Mouse (Mus musculus): Measurements from ENCODE around the gene Rfx6. TPM values are rescaled to one million over a fixed set of nuclear protein-coding genes. Genes with fewer than 3 reads are reported as not detected.

Gene Rfx6
- polyA plus RNA-seq (2015; fragmentation: Nextera tagmentation; extraction: Ambion mirVana) = 0.10 and 0.36 TPM in 2 replicates

GRCm38 (mm10) chr10:51677548-51678250 is at the start of gene Rfx6:
Gene Rfx6, plus strand, starts transcription at chr10:51677756.
- Histone ChIP-seq H3K4me1 (replicated peaks) (peaks cover 15% of the 10 kb centered on the region), H3K4me2 (peak within 1 kb of the TSS; percentile 96), H3K4me3 (peak within 1 kb of the TSS; percentile 47), H3K36me3 (no peaks in the 10 kb centered on the region), H3K9me3 (no peaks in the 10 kb centered on the region), H3K27me3 (peaks cover 35% of the 10 kb centered on the region), H3K9ac (peak within 1 kb of the TSS; percentile 64), H3K27ac (replicated peaks) (no peak within 1 kb of the TSS)
- WGBS = under 1% methylated on average over 38 of the region's 38 CpGs
- peak; percentile 83 for ATAC-seq (ENCODE audit: low read depth)

DNA sequence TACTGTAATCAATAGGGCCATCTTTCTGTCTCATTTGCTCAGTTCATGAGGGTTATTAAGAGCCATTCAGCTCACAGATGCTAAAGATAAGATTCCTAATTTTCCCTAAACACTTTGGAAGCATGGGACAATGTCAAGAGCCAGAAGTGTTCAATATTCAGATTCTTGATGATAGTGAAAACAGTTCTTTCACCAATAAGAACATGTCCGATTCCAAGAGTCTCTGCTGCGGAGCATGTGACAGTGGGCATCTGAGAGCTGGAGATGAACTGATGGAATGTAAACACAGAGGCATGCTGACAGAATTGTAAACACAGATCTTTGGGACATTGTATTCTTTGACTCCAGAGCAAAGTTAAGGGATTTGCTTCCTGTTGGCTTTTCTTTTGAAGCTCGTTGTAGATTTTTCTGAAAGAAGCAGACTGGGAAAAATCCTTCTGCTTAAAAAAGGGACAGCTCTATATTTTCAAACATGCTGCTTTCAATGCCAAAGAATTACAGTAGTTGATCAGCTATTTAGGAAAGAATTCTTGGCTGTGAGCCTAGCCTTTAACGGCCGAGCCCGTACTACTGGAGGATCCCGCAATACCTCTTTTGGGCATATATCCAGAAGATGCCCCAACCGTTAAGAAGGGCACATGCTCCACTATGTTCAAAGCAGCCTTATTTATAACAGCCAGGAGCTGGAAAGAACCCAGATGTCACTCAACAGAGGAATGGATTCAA is 46.0 kb upstream of the Rfx6 start, which contains the start of gene Gprc6a:
Gprc6a (minus strand) TSS at position 51 of the 726 bp plus-strand sequence.
- no peak for ATAC-seq (ENCODE audit: low read depth)
- Histone ChIP-seq H3K4me2 (no peak within 1 kb of the TSS), H3K36me3 (no peaks in the 10 kb centered on the region), H3K27ac (replicated peaks) (no peak within 1 kb of the TSS), H3K9ac (no peak within 1 kb of the TSS), H3K9me3 (no peaks in the 10 kb centered on the region), H3K4me1 (replicated peaks) (no peaks in the 10 kb centered on the region), H3K27me3 (no peaks in the 10 kb centered on the region), H3K4me3 (no peak within 1 kb of the TSS)
- WGBS = 70% methylated on average over 8 of the region's 8 CpGs

DNA sequence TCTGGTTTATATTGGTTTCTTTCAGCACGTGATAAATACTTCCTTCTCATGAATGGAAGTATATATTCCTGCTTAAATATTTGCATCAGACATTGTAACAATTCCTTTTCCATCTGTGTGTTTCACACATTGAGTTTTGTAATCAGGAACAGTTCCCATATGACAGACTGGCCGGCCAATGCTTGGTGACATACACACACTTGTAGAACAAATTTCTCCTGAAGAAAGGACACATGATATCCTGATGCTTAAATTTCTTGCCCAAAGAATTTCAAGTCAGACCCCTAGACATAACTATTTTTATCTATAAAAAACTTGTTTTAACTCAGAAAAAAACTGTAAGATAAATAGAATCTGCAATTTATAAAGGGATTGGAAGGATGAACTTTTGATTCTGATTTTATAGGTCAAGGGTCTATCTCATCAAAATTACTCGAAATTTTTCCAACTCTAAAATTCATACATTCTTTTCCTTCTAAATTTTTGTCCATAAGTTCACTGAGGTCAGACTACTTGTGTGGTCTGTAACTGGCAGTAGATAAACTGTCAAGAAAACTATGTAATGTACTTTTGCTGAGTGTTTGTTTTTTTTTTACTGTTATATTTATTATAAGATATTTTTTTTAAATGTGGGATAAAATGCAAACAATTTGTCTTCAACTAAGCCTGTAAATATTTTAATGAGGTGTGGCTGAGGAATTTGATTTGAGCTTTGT is 27.9 kb upstream of the Rfx6 start:
- no peak overlapping the region for H3K9ac ChIP-seq
- no peak overlapping the region for H3K4me2 ChIP-seq
- no peak overlapping the region for H3K27ac ChIP-seq (replicated peaks)
- H3K36me3 ChIP-seq = no peaks in the 10 kb centered on the region
- no peaks in the 10 kb centered on the region for H3K4me1 ChIP-seq (replicated peaks)
- no peaks in the 10 kb centered on the region for H3K9me3 ChIP-seq
- no peaks in the 10 kb centered on the region for H3K27me3 ChIP-seq
- H3K4me3 ChIP-seq = no peak overlapping the region
- no peak for ATAC-seq (ENCODE audit: low read depth)
- WGBS = 72% methylated on average over 3 of the region's 3 CpGs

GRCm38 (mm10) chr10:51657324-51657723 is 20.2 kb upstream of the Rfx6 start:
- H3K36me3 ChIP-seq = no peaks in the 10 kb centered on the region
- whole genome bisulfite sequencing = 78% methylated on average over 1 of the region's 1 CpGs
- H3K9me3 ChIP-seq = no peaks in the 10 kb centered on the region
- no peak overlapping the region for H3K9ac ChIP-seq
- no peaks in the 10 kb centered on the region for H3K4me1 ChIP-seq (replicated peaks)
- H3K27me3 ChIP-seq = no peaks in the 10 kb centered on the region
- no peak overlapping the region for H3K4me2 ChIP-seq
- ATAC-seq (ENCODE audit: low read depth) = no peak
- H3K4me3 ChIP-seq = no peak overlapping the region
- H3K27ac ChIP-seq (replicated peaks) = no peak overlapping the region

DNA sequence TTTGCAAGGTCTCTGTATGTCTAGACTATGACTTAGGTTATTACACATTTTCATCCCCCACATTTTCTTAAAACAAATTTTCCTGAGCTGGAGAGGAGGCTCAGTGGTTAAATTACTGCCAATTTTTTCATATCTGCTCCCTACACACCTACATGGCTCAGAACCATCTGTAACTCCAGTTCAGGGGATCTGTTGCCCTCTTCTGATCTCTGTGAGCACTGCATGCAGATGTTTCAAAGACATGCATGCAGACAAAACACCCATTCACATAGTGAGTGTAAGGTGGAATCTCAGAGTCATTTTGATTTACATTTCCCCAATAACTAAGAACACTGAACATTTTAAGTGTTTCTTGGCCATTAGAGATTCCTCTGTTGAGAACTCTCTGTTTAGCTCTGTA is 8.2 kb upstream of the Rfx6 start:
- Histone ChIP-seq H3K4me2 (no peak overlapping the region), H3K36me3 (no peaks in the 10 kb centered on the region), H3K27me3 (no peaks in the 10 kb centered on the region), H3K27ac (replicated peaks) (no peak overlapping the region), H3K9ac (no peak overlapping the region), H3K9me3 (no peaks in the 10 kb centered on the region), H3K4me3 (no peak overlapping the region), H3K4me1 (replicated peaks) (no peaks in the 10 kb centered on the region)
- ATAC-seq (ENCODE audit: low read depth) = no peak

DNA sequence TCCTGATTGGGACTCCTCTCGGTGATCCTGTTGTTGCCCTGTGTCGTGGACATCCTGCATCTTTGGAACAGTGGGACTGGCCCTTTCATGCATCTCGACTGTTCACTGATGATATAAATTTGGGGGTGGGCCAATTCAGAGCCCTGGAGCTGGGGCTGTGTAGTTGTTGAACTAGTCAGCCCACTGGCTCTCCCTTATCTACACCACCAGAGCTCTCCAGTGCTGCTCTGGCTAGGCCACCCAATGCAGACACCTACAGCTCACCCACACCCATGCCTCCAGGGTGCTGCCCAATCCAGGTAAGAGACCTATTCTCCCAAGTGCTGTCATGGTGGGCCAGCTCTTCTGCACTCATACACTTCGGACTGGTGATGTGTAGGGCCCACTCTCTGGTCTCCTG is 6.0 kb upstream of the Rfx6 start:
- no peak for ATAC-seq (ENCODE audit: low read depth)
- no peak overlapping the region for H3K4me3 ChIP-seq
- no peaks in the 10 kb centered on the region for H3K4me1 ChIP-seq (replicated peaks)
- no peak overlapping the region for H3K4me2 ChIP-seq
- H3K27ac ChIP-seq (replicated peaks) = no peak overlapping the region
- no peaks in the 10 kb centered on the region for H3K36me3 ChIP-seq
- H3K27me3 ChIP-seq = peaks cover 14% of the 10 kb centered on the region
- H3K9me3 ChIP-seq = no peaks in the 10 kb centered on the region
- 80% methylated on average over 4 of the region's 4 CpGs for WGBS
- no peak overlapping the region for H3K9ac ChIP-seq

DNA sequence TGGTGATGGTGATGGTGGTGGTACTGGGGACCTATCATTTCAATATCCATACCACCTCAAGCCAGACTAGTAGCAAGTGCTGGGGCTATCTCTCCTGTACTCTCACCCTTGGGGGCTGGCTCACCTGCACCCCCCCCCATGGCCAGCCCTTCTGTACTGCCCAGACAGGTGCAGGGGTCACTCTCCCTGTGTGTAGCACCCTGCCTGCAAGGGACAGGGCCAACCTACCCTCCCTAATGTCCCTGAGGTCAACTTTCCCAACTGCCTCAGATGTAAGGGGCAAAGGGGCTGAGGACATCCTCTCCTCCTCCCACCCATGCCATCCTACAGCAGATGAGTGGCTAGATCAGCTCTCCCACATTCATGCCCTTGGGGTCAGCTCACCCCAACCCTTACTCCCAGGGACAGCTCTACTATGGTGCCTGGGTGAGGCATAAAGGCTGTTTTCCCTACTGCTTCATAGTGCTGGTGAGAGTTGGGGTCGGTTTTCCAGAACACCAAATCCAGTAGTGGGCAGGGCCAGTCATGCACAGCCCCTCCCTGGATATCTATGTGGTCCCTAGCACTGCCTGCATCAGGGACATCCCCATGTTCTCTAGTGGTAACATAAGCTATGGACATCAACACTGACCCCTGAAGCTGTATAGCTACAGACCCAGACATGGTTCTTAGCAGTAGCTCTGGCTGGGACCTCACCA is 5.3 kb upstream of the Rfx6 start:
- H3K4me2 ChIP-seq = no peak overlapping the region
- peaks cover 21% of the 10 kb centered on the region for H3K27me3 ChIP-seq
- no peak overlapping the region for H3K4me3 ChIP-seq
- no peaks in the 10 kb centered on the region for H3K36me3 ChIP-seq
- ATAC-seq (ENCODE audit: low read depth) = no peak
- H3K9me3 ChIP-seq = no peaks in the 10 kb centered on the region
- H3K9ac ChIP-seq = no peak overlapping the region
- H3K4me1 ChIP-seq (replicated peaks) = peaks cover 2% of the 10 kb centered on the region; the same call in 1 of the 2 replicates
- H3K27ac ChIP-seq (replicated peaks) = no peak overlapping the region
- WGBS = 55% methylated on average over 1 of the region's 1 CpGs

DNA sequence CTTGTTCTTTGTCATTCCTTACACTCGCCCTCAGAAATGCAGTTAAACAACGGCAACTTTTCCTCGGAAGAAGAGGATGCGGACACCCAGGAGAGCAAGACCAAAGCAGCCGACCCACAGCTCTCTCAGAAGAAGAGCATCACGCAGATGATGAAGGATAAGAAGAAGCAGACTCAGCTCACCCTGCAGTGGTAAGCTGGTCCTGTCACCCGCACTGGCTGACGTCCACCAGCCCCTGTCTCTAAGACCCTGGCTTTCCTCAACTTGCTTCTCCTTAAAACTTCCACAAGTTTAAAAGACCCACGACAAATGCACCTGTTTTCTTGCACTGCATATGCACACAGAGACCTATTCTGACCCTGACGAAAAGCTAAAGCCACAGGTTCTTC is 689 bp downstream of the Rfx6 start:
- Histone ChIP-seq H3K4me1 (replicated peaks) (peaks cover 15% of the 10 kb centered on the region), H3K36me3 (no peaks in the 10 kb centered on the region), H3K9ac (peak overlapping the region; percentile 64; the same call in 1 of the 2 replicates), H3K27ac (replicated peaks) (no peak overlapping the region), H3K9me3 (no peaks in the 10 kb centered on the region), H3K27me3 (peaks cover 35% of the 10 kb centered on the region), H3K4me3 (peak overlapping the region; percentile 47), H3K4me2 (peak overlapping the region; percentile 96)
- WGBS = 3% methylated on average over 10 of the region's 10 CpGs
- peak; percentile 36; the same call in 1 of the 2 replicates for ATAC-seq (ENCODE audit: low read depth)

GRCm38 (mm10) chr10:51720904-51721303 is 43.3 kb downstream of the Rfx6 start:
- no peaks in the 10 kb centered on the region for H3K36me3 ChIP-seq
- H3K4me1 ChIP-seq (replicated peaks) = no peaks in the 10 kb centered on the region
- H3K9ac ChIP-seq = no peak overlapping the region
- no peak for ATAC-seq (ENCODE audit: low read depth)
- no peak overlapping the region for H3K4me3 ChIP-seq
- H3K27ac ChIP-seq (replicated peaks) = no peak overlapping the region
- H3K4me2 ChIP-seq = no peak overlapping the region
- no peaks in the 10 kb centered on the region for H3K9me3 ChIP-seq
- no peaks in the 10 kb centered on the region for H3K27me3 ChIP-seq
- WGBS = 27% methylated on average over 3 of the region's 3 CpGs

DNA sequence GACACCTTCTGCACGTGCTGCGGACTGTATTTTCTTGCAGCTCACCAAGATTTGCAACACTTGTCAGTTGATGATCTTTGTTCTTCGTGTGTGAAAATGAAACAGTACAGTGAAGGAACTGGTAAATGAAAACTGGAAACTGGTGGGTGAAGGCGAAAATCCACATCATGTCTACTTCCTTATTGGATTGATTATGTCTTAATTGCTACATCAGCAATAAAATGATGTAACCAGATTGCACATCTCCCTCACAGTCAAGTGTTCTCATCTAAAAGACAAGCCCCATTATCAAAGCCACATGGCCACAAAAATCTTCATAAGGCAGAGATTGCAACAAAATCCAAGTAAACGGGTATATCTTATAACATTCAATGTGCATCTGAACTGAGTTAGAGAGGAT is 83.9 kb downstream of the Rfx6 start:
- 89% methylated on average over 5 of the region's 5 CpGs for WGBS

DNA sequence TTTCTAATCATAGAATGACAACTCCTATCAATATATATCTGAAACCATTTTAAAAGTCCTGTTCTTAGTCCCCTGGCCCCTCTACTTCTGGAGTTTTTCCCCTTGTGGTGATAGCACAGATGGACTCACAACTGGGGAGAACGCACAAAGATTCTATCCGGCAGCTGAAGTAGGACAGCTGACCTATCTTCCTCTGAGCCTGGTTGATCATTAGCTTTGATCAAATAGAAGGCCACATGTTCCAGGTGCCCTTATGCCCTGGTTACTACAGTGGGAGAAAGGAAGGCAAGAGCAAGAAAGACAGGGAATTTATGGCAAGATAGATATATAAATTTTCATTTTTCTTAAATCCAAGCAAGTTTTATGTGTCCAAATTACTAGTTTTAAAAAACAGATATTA is 85.7 kb downstream of the Rfx6 start:
- Histone ChIP-seq H3K36me3 (no peaks in the 10 kb centered on the region), H3K27ac (replicated peaks) (no peak overlapping the region), H3K9ac (no peak overlapping the region), H3K27me3 (no peaks in the 10 kb centered on the region), H3K4me3 (no peak overlapping the region), H3K9me3 (no peaks in the 10 kb centered on the region), H3K4me2 (no peak overlapping the region), H3K4me1 (replicated peaks) (no peaks in the 10 kb centered on the region)
- 82% methylated on average over 2 of the region's 2 CpGs for WGBS
- ATAC-seq (ENCODE audit: low read depth) = no peak

More for the DNA sequence above, 83.9 kb downstream of the Rfx6 start:
- Histone ChIP-seq H3K27me3 (no peaks in the 10 kb centered on the region), H3K9me3 (no peaks in the 10 kb centered on the region), H3K36me3 (no peaks in the 10 kb centered on the region), H3K4me1 (replicated peaks) (no peaks in the 10 kb centered on the region), H3K27ac (replicated peaks) (no peak overlapping the region), H3K4me2 (no peak overlapping the region), H3K4me3 (no peak overlapping the region), H3K9ac (no peak overlapping the region)
- ATAC-seq (ENCODE audit: low read depth) = no peak

DNA sequence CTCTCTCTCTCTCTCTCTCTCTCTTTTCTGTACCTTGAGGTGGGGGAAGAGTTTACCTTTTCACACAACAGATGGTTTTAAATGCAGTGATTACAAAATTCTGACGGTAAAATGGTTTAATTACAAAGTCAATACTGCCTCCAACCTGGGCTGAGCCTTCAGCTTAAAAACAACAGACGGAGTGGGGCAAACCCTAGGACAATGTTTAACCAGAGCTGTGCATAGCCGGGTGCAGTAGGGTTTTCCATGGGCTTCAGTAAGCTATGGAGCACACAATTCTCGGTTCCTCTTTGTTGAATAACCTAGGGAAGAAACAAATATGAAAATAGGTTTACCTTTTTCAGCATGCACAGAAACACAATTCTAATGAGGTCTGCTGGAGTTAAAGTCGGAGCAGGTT is 90.9 kb downstream of the Rfx6 start:
- ATAC-seq (ENCODE audit: low read depth) = no peak
- H3K27me3 ChIP-seq = no peaks in the 10 kb centered on the region
- no peaks in the 10 kb centered on the region for H3K36me3 ChIP-seq
- no peak overlapping the region for H3K27ac ChIP-seq (replicated peaks)
- H3K4me3 ChIP-seq = no peak overlapping the region
- H3K4me1 ChIP-seq (replicated peaks) = no peaks in the 10 kb centered on the region
- H3K9ac ChIP-seq = no peak overlapping the region
- H3K9me3 ChIP-seq = no peaks in the 10 kb centered on the region
- H3K4me2 ChIP-seq = no peak overlapping the region
- WGBS = 61% methylated on average over 5 of the region's 5 CpGs

Data from neural tube, embryonic 13.5 days (tissue).